Mouse (Mus musculus) liver, postnatal 0 days (tissue): Measurements from ENCODE around the gene Zfp580. TPM values are rescaled to one million over a fixed set of nuclear protein-coding genes. Genes with fewer than 3 reads are reported as not detected.

ENCODE experiments used
- ATAC-seq: fragments of 200-750 bp; cut with Nextera tagmentation; 2 replicates; pipeline ENCODE4 v1.8.0; 2017; ENCODE audit warnings: mild to moderate bottlenecking, moderate library complexity
- DNase-seq: peaks from one replicate; pipeline ENCODE4 v3.0.0-alpha.2; 2016
- H3K27ac ChIP-seq: fragments of 300-500 bp; sonication (generic); 2 replicates; pipeline ENCODE4 v1.5.1; 2014; ENCODE audit warnings: antibody characterized with exemption, moderate library complexity, mild to moderate bottlenecking, low read depth
- H3K27me3 ChIP-seq: fragments of 300-500 bp; sonication (generic); 2 replicates; pipeline ENCODE4 v1.6.1; 2014; ENCODE audit warnings: low read length, control low read depth, mixed read lengths; ENCODE audit not compliant: insufficient read depth
- H3K36me3 ChIP-seq: fragments of 300-500 bp; sonication (generic); replicated peaks from 2 replicates; pipeline ENCODE4 v1.6.1; 2014; ENCODE audit warnings: mild to moderate bottlenecking, control low read depth, low read length, moderate library complexity, mixed read lengths; ENCODE audit not compliant: insufficient read depth
- H3K4me1 ChIP-seq: fragments of 300-500 bp; sonication (generic); 2 replicates; pipeline ENCODE4 v1.6.1; 2014; ENCODE audit warnings: antibody characterized with exemption, mild to moderate bottlenecking, control low read depth; ENCODE audit not compliant: insufficient read depth
- H3K4me2 ChIP-seq: fragments of 300-500 bp; sonication (generic); 2 replicates; pipeline ENCODE4 v1.6.1; 2014; ENCODE audit warnings: low read depth, mild to moderate bottlenecking, low read length, moderate library complexity, mixed read lengths
- H3K4me3 ChIP-seq: fragments of 300-500 bp; sonication (generic); 2 replicates; pipeline ENCODE4 v1.5.1; 2014; ENCODE audit warnings: low read depth, low read length
- H3K9ac ChIP-seq: fragments of 300-500 bp; sonication (generic); replicated peaks from 2 replicates; pipeline ENCODE4 v1.6.1; 2014; ENCODE audit warnings: mild to moderate bottlenecking, moderate library complexity
- H3K9me3 ChIP-seq: fragments of 300-500 bp; sonication (generic); 2 replicates; pipeline ENCODE4 v1.6.1; 2016; ENCODE audit warnings: mild to moderate bottlenecking, control low read depth, low read length, mixed read lengths
- CTCF ChIP-seq: sonication (generic); IDR thresholded peaks from 2 replicates; pipeline ENCODE4 v1.5.1; 2016; ENCODE audit warnings: antibody characterized with exemption, low read depth
- EP300 ChIP-seq: IDR thresholded peaks from 2 replicates; pipeline ENCODE4 v1.6.1; 2016; ENCODE audit warnings: antibody characterized with exemption, low read depth, mild to moderate bottlenecking
- WGBS: fragments of 180-500 bp; shearing (Covaris S2); extraction: QIAGEN DNeasy Blood & Tissue Kit; methylation state at CpG from one replicate; pipeline ENCODE4 v1.1.7; 2014; ENCODE audit not compliant: insufficient replicate concordance; 5-methylcytosine and 5-hydroxymethylcytosine counted together
- polyA plus RNA-seq: library from polyadenylated mRNA; unstranded; fragments of >200 nt; fragmentation: Nextera tagmentation; extraction: Ambion mirVana; gene quantifications from 2 replicates; pipeline ENCODE4 v1.2.1, GENCODE M21; 2015

Zfp580 gene
- polyA plus RNA-seq, 1 experiment from 2014 or later, result 3.2 TPM

- no peak for TF ChIP-seq EP300
- TF ChIP-seq CTCF, result no peak
- 10% methylated on average over 6 of the region's 6 CpGs for WGBS
- Histone ChIP-seq H3K36me3 (peaks cover 55% of the 10 kb centered on the region), H3K9me3 (no peaks in the 10 kb centered on the region), H3K4me2 (peak overlapping the region; percentile 84), H3K9ac (peak overlapping the region; percentile 96), H3K27ac (peak overlapping the region; percentile 98), H3K27me3 (no peaks in the 10 kb centered on the region), H3K4me3 (peak overlapping the region; percentile 90), H3K4me1 (peaks cover 39% of the 10 kb centered on the region)
- no peak for ATAC-seq
- DNase-seq, result no peak
Observed at GRCm38 (mm10) chr7:5080815-5081214, 29.5 kb downstream of the Zfp580 start.

DNA sequence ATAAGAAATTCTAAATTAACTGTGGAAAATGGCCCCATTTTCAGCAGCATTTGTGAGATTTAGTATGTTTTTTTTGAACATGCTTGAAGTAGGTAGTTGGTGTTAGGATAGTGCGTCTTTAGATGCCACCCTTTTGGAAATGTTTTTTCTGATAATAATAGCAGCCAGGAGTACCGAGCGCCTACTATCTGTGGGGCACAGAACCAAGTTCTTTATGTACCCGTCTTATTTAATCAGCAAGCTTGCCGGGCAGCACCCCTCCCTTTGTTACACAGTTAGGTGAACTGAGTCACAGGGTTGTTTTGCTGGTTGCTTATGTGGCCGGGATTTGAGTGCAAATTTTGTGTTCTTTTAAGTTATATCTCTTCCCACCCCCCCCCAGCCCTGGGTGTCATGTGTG is 29.9 kb downstream of the Zfp580 start:
- H3K27me3 ChIP-seq, result no peaks in the 10 kb centered on the region
- peak overlapping the region; percentile 98 for H3K27ac ChIP-seq
- H3K4me3 ChIP-seq, result peak overlapping the region; percentile 90
- peak overlapping the region; percentile 96 for H3K9ac ChIP-seq
- 21% methylated on average over 6 of the region's 6 CpGs for WGBS
- peak; percentile 11 for ATAC-seq
- TF ChIP-seq CTCF, result peak; percentile 42
- peak; percentile 82 for TF ChIP-seq EP300
- DNase-seq, result no peak
- peaks cover 38% of the 10 kb centered on the region for H3K4me1 ChIP-seq
- H3K9me3 ChIP-seq, result no peaks in the 10 kb centered on the region
- H3K36me3 ChIP-seq, result peaks cover 56% of the 10 kb centered on the region
- H3K4me2 ChIP-seq, result peak overlapping the region; percentile 84

DNA sequence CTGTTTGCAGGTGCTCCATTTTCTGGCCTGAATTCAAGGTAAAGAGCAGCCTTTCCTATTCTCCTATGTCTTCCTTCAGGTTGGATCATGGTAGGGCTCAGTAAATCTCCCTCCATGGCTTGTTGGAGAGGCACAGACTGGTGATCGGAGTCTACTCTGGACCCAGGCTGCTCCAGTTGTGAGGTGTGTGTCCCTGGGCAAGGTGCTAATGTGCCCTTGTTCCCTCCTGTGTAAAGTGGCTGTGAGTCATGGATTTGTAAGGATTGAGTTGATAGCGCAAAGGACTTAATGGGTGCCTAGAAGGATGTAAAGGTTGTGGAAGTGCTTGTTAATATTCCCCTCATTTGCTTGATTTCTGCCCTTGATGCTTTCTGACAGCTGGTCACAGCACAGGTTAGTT is 30.6 kb downstream of the Zfp580 start:
- H3K4me2 ChIP-seq, result peak overlapping the region; percentile 84
- ATAC-seq, result no peak
- H3K27ac ChIP-seq, result peak overlapping the region; percentile 98
- peaks cover 55% of the 10 kb centered on the region for H3K36me3 ChIP-seq
- no peak for DNase-seq
- H3K9ac ChIP-seq, result peak overlapping the region; percentile 96
- no peaks in the 10 kb centered on the region for H3K27me3 ChIP-seq
- H3K9me3 ChIP-seq, result no peaks in the 10 kb centered on the region
- TF ChIP-seq EP300 (no peak), CTCF (no peak)
- peaks cover 36% of the 10 kb centered on the region for H3K4me1 ChIP-seq
- peak overlapping the region; percentile 90 for H3K4me3 ChIP-seq
- 81% methylated on average over 2 of the region's 2 CpGs for WGBS

DNA sequence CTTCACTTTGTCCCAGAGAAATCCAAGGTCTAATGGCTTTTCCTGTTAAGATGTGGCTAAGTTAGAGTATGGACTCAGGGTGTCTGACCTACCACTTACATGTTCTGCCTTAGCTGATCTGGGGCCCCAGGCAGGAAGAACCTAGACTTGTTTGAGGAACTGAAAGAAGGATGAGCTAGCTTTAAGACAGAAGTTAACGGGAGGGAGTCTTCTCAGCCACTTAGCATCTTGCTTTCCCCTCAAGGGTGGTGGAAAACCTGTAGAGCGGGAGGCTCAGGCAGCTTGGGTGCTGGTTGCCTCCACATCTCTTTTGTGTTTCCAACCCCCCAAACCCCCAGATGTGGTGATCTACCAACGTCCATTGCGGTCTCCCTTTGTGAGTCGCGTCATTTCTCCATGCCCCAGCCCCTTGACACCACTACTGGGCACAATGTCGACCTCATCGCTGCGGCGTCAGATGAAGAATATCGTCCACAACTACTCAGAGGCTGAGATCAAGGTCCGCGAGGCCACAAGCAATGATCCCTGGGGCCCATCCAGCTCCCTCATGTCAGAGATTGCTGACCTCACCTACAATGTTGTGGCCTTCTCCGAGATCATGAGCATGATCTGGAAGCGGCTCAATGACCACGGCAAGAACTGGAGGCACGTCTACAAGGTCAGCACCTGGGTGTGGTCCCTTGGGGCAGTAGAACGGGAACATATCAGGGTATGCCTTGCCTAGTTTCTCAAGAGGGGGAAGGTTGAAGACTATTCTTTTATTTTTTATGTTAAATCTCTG is 32.2 kb downstream of the Zfp580 start:
- peak overlapping the region; percentile 56 for H3K27ac ChIP-seq
- peaks cover 48% of the 10 kb centered on the region for H3K36me3 ChIP-seq
- DNase-seq (no peak), ATAC-seq (no peak)
- TF ChIP-seq CTCF (no peak), EP300 (no peak)
- H3K9ac ChIP-seq, result 0 out of 2 replicates have a peak overlapping the region, but pooled peaks have one; percentile 33
- H3K9me3 ChIP-seq, result no peaks in the 10 kb centered on the region
- peaks cover 36% of the 10 kb centered on the region for H3K4me1 ChIP-seq
- no peak overlapping the region for H3K4me3 ChIP-seq
- WGBS, result 73% methylated on average over 18 of the region's 18 CpGs
- H3K4me2 ChIP-seq, result peak overlapping the region; percentile 8
- H3K27me3 ChIP-seq, result no peaks in the 10 kb centered on the region

DNA sequence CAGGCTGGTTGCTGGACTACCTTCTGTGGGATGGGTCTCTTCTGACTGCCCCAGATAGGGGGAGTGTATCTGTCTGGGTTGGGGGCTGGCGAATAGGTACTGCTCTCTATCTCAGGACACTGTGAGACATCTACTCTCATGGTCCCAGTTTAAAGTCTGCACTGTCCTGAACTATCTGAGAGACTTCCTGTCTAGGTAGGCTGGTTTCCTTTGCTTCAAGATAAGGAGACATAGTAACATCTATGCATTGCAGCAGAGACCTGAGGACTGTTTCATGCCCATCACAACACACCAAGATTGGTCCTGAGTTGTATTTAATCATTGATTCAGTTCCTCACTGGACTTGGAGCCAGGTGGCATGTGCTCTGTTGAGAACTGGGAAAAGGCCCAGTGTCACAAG is 34.2 kb downstream of the Zfp580 start:
- no peak for DNase-seq
- Histone ChIP-seq H3K4me1 (peaks cover 34% of the 10 kb centered on the region), H3K27me3 (no peaks in the 10 kb centered on the region), H3K36me3 (peaks cover 55% of the 10 kb centered on the region), H3K9ac (no peak overlapping the region), H3K4me2 (no peak overlapping the region), H3K9me3 (no peaks in the 10 kb centered on the region), H3K4me3 (no peak overlapping the region), H3K27ac (no peak overlapping the region)
- WGBS, result 53% methylated on average over 1 of the region's 1 CpGs
- no peak for ATAC-seq
- TF ChIP-seq CTCF (no peak), EP300 (no peak)

DNA sequence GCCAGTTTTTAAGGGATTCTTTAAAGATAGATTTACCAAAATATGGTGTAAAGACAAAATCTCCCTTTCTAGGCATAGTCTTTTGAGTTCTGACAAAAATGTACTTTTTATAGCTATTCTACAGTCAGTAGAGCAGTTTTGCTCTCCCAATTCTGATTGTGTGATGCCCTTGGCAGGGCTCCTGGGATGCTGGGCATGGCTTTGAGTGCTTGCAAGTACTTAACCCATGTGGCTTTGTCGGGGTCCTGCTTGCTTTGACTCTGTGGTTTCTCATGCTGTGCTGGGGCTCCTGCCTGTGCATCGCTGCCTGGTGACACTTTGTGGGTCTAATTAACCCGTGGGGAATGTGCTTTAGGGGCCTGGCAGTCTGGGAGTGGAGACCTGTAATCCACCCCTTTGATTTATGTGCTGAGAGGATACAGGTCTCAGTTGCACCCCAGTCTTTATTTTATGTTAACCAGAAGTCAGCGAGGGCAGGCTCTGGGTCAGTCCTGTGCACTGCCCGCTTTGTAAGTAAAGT is 35.6 kb downstream of the Zfp580 start:
- Histone ChIP-seq H3K27ac (no peak overlapping the region), H3K27me3 (no peaks in the 10 kb centered on the region), H3K4me3 (no peak overlapping the region)

More for the DNA sequence above, 35.6 kb downstream of the Zfp580 start:
- no peak overlapping the region for H3K4me2 ChIP-seq
- WGBS, result 85% methylated on average over 5 of the region's 5 CpGs
- H3K9me3 ChIP-seq, result no peaks in the 10 kb centered on the region
- no peak overlapping the region for H3K9ac ChIP-seq
- peaks cover 70% of the 10 kb centered on the region for H3K36me3 ChIP-seq
- no peak for ATAC-seq
- peaks cover 33% of the 10 kb centered on the region for H3K4me1 ChIP-seq
- DNase-seq, result no peak
- TF ChIP-seq EP300 (no peak), CTCF (no peak)
